Mouse (Mus musculus) bone marrow, adult 2 months (tissue): Measurements from ENCODE around the gene Myom3.

Source experiments
- CTCF ChIP-seq: fragments of 200-500 bp; IDR thresholded peaks from 2 replicates; pipeline ENCODE4 v1.5.1; 2011; ENCODE audit warnings: low read length, control low read depth; ENCODE audit not compliant: control insufficient read depth, insufficient read depth
- POLR2A ChIP-seq: fragments of 200-500 bp; IDR thresholded peaks from 2 replicates; pipeline ENCODE4 v1.6.1; 2011; ENCODE audit warnings: low read depth, mild to moderate bottlenecking, control low read depth, low read length, borderline replicate concordance; ENCODE audit not compliant: control insufficient read depth

- TF ChIP-seq POLR2A (no peak), CTCF (peak; percentile 56)
Observed at GRCm38 (mm10) chr4:135803299-135803698, 43.8 kb downstream of the Myom3 start.
